Mouse (Mus musculus): ENCODE results near the gene Gabrr3.

- peak; percentile 89 for TF ChIP-seq CTCF (IDR thresholded peaks at IDR 0.05; ENCODE audit: low read depth)
- TF ChIP-seq EP300 (IDR thresholded peaks at IDR 0.05; ENCODE audit: low read depth), result no peak
Observed at GRCm38 (mm10) chr16:59474788-59475187, 67.7 kb downstream of the Gabrr3 start.
